Mouse (Mus musculus) cerebellum, adult 18-20 months (tissue): ENCODE data around the gene Szt2.

Experiments used
- DNase-seq, 2 experiments: peaks; one replicate each; pipeline ENCODE4 v3.0.0; 2021

The Szt2 gene

DNA sequence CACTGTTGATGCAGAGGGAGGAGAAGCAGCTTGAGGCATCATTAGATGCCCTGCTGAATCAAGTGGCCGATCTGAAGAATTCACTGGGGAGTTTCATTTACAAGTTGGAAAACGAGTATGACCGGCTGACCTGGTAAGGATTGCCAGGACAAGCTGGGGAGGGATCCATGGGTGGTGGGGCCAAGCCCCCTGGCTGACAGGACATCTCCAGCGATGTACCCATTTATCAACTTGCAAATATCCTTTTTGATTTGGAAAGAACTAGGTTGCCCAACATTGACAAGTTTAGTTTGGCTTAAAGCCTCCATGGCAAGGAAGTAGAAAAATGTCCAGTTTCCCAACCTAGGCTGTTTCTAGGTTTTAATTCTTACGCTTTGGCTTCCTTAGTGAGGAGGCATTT is 1.8 kb upstream of the Szt2 start:
- DNase-seq, result no peak

DNA sequence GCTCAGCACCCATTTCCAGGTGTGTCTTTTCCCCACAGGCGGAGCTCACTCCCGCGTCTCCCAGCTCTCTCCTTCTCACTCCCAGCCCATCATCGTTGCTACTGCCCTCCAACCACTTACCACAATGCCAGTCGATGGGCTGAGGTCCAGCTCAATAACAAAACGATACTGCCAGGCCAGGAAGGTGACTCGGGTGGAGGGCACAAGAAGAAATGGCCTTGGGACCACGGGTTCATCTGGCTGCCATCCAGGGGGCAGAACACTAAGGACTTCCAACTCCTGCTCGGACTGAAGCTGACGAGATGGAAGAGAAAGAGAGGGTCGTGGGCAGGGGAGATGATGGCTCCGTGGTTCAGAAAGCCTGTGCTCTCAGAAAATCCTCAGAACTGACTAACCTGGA is 6.4 kb downstream of the Szt2 start:
- DNase-seq, result no peak

DNA sequence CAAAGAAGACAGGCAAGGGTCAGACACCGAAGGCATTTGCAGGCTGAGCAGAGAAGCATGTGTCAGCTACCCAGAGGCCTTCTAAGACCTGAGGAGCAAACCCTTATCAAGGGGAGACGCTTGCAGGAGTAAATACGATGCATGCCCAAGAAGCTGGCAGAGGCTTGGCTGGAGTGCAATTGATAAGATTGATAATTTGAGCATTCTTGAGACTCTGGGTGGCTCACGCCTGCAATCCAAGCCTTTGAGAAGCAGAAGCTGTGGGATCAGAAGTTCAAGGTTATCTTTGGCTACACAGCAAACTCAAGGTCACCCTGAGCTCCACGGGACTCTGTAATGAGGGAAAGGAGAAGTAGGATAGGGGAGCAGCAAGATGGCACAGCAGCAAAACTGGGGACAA is 7.2 kb downstream of the Szt2 start:
- no peak for DNase-seq

DNA sequence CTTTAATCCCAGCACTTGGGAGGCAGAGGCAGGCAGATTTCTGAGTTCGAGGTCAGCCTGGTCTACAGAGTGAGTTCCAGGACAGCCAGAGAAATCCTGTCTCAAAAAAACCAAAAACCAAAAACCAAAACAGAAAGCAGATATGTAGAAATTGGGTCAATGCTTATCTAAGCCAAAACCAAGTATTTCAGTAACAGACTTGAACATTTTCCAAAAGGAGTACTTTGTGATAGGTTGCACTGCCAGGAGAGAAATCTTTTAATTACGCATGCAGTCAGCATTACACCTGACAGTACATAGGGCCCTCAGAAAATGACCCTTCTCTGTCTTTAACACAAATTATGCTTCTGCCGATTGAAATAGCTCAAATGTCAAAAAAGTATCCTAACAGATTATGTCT is 7.7 kb downstream of the Szt2 start:
- no peak for DNase-seq

DNA sequence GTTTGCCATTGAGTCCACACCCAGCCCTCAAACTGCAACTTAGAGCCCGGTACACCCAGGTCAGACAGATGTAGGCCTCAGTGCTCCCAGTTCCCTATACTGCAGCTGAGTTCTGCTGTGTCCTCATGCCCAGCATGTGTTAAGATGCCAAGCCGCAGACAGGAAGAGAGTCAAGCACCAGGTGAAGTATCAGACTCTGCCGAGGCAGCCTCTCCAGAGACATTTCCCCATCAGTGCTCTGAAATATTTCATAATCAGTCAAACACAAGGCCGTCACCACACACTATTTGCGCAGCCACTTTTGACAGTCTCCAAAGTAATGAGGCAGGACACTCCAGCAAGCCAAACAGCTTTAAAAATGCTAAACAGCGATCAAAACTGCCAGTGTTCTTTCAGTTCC is 10.7 kb downstream of the Szt2 start:
- DNase-seq, result no peak

DNA sequence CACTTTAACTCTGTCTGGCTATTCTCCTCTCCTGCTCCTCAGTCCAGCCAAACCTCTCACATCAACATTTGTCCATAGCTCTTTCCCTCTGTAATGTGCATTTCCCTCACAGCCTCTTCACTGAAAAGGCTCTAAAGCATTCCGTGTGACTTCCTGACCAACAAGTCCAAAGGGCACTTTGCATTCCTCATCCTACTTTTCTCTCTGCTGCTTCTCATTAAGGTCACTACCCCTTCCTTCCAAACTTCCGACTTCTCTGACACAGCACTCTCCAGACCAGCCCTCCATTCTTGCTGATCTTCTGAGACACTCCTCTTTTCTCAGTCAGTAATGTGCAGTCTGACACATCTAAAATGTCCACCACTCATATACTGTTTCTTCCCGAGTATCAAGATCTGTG is 12.6 kb downstream of the Szt2 start:
- no peak for DNase-seq

DNA sequence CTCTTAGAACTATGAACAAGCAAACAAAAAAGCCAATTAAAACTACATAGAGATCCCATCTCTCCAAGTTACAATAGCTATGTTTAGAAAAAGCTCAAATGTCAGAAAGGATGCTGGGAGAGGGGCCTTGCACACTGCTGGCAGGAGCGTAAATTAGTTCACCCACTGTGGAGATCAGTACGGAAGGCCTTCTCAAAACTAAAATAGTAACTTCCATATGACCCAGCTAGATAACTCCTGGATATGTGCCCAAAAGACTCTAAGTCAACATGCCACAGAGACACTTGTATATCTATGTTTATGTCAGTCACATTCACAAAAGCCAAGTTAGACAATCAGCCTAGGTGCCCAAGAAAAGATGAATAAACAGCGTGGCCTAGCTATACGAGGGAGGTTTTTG is 13.8 kb downstream of the Szt2 start:
- no peak for DNase-seq

DNA sequence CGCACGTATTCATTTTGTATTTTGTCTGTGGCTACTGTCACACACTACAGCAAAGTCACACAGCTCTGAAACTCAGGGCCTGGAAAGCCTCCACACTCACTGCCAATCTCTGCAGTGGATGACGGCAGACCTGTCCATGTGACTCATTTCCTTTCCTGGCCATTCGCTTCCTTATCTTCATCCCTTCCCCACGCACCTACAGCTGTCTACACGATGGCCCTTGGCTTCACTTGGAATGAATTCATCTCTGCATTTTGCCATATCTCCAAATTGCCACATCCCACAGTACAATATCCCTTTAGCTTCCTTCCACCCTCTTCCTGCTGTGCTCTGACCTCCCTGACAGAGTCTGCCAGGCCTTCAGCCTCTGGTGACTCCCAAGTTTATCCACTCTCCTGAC is 14.6 kb downstream of the Szt2 start:
- DNase-seq, result no peak

DNA sequence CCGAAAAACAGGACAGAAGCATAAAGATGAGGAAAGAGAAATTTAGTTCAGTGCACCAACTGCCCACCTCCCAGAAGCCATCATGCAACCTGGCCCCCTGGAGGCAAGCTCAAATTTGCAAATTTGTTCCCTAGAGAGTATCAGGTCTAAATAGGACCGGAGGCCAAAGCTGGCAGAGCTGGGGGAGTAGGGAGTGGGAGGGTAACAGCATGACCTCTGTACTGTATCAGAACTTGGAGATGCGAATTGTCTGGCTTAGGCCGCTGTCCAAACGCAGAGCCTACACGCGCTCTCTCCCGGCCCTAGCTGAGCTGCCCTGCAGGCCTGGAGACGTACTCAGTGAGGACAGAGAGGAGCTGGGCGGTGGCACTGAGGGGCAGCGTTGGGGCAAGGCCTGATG is 18.9 kb downstream of the Szt2 start:
- no peak for DNase-seq

DNA sequence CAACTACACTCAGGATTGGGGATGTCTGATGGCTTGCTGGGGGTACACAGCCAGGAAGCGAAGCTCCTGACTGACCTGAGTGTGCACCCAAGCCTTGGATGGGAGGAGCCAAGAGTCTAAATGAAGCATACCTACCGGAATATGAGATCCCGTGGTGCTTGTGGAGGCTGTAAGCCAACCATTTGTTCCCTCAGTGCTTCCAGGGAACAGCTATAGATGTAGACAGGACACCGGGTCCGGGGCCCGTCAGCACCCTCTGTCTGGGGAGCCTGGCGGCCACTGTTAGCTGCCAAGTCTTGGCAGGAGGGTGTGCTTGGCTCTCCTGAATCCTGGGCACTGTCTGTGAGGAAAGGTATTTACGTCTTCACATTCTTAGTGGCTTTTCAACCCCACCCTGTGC is 21.8 kb downstream of the Szt2 start:
- no peak for DNase-seq

DNA sequence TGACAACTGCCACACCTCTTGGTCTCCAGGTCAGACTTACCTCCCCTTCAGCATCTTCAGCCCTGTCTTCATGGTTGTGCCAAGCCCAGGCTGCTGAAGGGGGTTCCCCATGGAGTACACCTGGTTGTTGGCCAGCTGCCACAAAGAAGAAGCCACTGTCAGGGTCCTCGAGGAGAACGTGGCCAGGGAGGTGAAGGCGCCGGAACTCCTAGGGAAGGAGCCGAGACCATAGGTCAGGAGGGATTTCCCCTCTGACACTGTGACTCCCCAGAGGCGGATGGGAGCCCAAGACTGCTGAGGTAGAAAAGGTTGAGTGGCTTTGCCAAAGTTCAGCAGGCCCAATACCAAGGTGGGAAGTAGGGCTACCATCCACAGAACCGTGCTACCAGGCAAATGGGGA is 25.8 kb downstream of the Szt2 start:
- DNase-seq, result no peak

DNA sequence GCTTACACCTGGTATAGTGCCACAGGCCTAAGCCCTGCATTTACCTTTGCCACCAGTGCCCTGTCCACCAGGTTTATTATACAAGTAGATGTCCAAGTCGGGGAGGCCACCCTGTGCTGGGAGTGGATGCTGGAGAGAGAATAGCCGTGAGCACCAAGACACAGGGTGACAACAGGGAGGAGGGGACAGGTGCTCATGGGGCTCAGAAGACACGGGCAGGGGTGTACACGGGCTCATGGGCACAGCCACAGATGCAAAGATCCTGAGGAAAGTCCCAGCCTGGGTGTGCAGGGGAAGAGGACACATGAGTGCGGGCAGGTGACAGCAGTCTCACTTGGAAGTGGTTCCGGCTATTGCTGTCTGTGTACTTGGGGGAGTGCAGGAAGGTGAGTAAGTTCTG is 33.1 kb downstream of the Szt2 start:
- no peak for DNase-seq

DNA sequence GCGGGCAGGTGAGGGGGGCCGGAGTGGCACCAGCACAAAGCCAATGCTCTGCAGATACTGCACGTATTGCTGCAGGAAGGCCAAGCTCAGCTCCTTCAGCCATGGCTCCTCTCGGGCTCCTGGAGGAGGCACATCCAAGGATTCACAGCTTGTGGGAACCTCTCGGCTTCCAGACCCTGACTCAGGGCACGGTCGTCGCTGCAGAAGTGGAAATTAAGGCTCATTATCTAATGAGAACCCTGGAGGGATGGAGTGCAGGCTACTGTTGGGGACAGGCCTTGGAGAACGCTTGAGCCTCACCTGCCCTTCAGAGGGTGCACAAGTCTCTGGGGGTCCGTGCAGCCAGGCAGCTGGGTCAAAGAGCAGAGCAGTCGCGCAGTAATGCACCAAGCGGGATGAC is 37.3 kb downstream of the Szt2 start:
- DNase-seq, result no peak

DNA sequence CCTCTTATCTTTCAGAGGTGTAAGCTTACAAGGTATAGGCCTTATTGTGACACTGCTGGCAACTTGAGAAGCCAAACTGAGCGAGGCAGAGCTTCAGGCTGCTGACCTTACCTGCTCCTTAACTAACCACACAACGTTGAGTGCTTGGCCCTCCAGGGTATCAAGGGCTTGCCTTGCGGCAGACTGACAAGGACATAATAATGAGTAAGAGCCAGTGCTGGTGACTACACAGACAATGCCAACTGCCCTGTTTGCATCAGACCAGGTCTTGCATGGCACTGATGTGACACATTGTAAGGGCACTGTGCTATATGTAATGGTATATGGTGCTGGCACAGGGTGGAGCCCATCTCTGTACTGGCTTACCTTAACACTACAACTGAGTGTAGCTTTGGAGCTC is 40.5 kb downstream of the Szt2 start:
- no peak for DNase-seq

DNA sequence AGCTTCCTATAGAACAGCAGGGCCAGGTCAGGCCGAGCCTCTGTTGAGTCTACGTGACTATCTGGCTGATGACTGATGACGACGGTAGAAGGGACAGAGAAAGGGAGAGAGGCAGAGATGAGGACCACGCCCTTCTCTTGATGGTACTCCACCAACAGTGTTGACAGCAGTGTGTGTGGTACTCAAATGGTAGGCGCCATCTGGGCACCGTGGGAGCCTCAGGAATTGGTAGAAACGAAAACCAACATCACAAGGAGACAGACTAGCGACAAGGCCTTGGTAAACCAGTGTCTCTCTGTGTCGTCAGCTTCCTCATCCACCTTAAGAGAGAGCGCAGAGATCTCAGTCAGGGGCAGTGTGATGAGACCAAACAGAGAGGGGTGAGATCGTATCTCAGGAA is 41.5 kb downstream of the Szt2 start:
- DNase-seq, result no peak

DNA sequence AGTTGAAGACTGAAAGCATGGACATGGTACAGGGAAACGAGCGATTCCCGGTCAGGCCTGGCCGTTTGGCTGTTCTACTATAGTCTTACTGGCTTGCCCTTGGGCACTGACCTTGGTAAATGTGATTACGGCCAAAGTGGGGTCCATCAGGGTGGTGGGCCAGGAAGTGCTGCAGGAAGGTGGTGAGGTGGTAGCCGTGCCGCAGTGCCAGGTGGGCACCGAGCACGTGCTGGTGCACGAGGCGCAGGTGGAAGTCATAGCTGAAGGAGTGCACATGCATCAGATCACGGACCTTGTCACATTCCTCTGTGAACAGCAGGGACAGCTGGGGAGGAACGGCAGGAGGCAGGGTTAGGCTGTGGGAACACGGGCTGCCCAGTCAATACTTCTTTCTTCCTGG is 43.1 kb downstream of the Szt2 start:
- no peak for DNase-seq

DNA sequence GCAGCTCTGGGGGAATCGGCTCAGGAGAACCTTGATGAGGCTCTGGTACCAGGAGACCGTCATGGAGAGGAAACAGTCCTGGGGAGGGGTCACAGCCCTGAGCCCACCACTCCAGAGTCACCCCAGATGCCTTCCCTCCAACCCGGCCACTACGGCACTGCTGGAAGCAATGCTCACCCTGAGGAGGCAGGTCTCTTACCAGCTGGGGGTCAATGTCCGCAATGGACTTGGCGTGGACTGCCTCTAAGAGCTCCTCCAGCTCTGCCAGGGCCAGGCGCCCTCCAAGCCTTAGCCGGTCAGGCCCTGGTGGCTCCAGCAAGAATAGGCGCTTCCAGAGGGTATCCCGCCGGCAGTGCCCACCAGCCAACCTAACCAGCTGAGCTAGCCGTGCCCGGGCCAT is 44.4 kb downstream of the Szt2 start:
- no peak for DNase-seq

DNA sequence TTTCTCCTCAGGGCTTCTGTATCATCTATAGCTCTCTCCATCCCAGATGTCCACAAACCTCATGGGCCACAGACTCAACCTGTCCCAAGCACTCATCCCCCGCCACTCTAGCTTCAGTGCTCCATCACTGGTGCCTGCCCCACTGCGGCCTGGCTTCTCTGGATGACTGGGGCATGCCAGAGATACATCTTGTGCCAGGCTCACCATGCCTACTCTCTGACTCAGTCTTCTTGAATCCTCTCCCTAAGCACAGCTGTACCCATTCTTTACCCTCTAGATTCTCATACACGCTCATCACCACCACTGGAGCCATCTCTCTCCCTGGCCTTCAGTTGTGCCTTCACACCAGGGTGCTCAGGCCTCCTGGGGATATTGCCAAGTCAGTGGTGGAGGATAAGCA is 45.1 kb downstream of the Szt2 start:
- DNase-seq, result no peak

DNA sequence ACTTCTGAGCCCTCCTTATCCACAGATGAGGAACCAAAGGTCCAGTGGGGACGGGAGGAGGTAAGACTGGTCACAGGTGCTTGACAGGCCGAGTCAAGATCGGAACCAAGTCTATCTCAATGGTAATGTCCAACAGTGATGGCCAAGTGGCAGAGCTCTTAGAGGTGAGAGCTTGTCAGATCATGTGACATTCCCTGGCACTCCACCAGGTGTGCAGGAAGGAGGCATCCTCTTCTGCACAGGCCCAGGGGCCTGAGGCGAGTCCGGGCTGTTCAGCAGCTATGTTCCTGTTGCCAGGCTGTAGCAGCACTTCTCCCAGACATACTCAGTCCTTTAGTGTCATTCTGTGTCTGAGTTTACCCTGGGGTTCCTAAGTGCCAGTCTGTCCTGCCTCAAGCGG is 46.2 kb downstream of the Szt2 start:
- DNase-seq, result no peak

DNA sequence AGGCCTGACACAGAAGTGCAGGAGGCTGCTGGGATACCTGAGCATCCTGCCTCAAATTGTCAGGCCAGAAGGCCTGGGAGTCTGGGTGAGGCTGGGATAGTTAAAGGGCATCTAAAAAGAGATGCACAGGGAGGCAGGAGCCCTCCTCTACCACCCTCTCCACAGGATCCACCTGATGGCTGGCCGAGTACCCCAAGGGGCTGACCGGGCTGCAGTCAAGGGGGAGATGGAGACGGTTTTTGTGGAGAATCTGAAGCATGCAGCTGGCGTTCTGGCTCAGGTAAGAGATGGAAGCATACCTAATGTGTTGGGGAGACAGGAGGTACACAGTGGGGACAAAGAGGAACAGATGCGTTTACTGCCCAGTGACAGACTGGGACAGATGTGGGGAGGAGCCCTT is 47.6 kb downstream of the Szt2 start:
- DNase-seq, result no peak

DNA sequence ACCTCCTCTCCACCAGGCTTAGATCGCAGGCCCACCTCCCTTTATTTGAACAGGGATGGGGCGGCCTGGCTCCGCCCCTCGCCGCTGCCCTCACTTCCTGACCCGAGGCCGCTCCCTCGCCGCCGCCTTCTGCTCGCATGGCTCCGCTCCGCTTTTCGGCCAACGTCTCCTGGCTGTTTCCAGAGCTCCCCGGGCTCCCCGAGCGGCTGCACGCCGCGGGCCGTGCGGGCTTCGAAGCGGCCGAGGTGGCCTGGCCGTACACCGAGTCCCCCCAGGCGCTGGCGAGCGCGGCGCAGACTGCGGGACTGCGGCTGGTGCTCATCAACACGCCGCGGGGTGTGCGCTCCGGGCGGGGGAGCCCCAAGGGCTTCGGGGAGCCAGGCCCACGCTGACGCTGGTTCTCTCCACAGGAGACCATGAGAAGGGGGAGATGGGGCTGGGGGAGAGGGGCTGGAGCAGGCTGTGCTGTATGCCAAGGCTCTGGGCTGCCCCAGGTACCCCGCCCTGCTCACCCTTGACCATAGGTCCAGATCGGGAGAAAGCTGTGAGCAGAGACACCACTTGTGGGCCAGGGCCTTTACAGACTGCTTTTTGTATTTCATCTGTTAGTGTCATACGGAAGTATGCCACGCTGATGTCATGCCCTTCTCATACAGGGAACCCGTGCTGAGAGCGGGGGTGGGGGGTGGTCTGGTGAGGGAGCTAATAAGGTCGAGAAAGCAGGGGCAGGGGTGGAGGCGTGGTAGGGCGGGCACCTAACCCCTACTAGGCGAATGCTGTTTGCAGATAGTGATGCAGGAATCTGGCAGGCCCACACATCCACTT is 49.0 kb downstream of the Szt2 start:
- DNase-seq, result peak; percentile 80 to 85

DNA sequence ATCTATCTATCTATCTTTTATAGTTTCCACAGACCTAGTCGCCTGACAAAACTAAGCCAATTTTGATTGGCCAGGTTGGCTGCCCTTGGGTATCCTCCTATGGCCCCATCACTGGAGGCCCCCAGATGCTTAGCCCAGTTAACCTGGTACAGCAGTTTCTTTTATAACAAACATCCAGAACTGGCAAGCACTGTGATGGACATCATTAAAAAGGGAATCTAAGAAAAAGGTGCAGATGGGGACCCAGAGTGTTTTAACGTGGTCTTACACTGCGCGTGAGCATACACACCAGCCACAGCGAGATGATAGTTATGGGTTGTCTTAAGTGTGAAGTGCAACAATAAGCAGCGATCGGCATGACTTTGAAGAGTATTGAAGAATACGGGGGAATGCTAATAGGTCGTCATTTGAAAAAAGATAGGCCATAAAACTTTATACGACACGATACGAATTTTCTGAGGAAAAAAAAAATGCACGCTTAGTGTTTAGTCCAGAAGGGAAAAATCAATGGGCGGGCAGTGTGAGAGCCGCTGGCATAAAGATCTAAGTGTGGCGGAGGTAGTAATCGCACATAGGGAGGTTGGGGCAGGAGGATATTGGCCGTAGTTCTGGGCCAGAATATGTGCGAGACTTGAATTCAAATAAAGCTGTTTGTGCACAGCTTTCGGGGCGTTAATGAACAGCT is 49.7 kb downstream of the Szt2 start:
- DNase-seq, result peak in 1 of 2 experiments; percentile 22

DNA sequence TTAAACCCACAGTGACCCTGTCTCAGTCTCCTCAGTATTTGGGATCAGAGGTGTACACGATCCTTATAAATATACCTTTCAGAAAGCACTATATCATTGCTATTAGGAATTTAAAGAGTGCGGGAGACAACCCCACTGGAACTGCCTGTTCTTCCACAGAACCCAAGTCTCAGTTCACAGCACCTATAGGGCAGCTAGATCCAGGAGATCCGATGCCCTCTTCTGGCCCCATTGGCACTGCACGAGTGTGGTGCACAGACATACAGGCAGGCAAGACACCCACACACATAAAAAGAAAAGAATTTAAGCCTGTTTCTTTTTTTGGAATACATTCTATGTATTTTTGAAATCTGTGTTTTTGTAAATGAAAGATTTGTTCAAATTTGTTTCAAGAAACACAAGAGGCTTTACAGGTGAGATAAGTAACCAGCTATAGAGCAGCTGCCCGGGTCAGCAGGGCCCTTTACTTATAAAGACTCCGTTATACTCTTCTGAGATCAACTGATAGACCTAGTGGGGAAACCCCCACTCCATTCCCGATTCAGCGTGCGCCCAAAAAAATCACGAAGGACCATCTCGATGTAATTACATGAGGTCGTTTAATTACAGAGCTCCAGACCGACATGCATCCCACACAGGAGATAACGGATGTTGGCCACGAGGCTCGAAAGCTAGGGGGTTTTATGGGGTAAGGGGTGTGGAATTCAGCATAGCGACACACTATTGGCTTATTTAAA is 50.7 kb downstream of the Szt2 start:
- DNase-seq, result no peak

DNA sequence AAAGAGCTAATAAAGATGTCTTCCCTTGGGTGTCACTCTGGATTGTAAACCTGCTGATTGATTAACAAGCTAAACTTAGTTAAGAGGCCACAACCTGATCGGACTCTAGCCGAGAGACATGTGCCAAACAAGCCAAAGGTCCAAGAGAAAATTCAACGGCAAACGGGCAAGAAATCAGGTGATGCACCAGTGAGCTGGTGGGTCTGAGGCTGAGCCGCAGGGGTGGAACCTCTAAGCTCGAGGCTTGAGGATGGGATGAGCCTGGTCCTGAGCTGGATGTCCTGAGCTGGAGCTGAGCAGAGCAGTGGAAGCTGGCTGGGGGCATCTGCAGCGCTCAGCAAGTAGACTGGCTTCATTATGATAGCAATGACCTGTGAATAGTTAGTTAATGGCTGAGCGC is 51.6 kb downstream of the Szt2 start:
- DNase-seq, result no peak
